Mouse (Mus musculus) adrenal gland, adult (tissue): ENCODE data around the gene Srsy.
"Not testable (repeated sequence)": the region's sequence is repeated elsewhere in the genome, so short reads cannot be mapped to it uniquely, and the experiment has no call there.

Experiments used
- DNase-seq, 2 experiments: peaks; one replicate each; pipeline ENCODE4 v3.0.0; 2022 to 2023; ENCODE audit warnings: low spot score in 1 of 2; ENCODE audit not compliant: inconsistent age in 2 of 2

Gene Srsy

GRCm38 (mm10) chrY:17937230-17937629 lies at the start of gene Srsy:
Gene Srsy, minus strand, starts transcription at chrY:17937330.
- not testable (repeated sequence) for DNase-seq
